In genomic region chr1:65282766-65283165, GRCm38 (mm10) we compare ENCODE assay signal across 9 mouse cellular contexts. TPM values are rescaled to one million over a fixed set of nuclear protein-coding genes. Genes with fewer than 3 reads are reported as not detected.
DNase-seq lines count a peak whose midpoint lies in the region; ATAC-seq and TF ChIP-seq lines count a peak whose summit lies in the region.
"Had no signal": no experiment of that assay in that cellular context is flagged by ENCODE, and none has a peak within 500 bp of the region (broad histone marks: within the 10 kb centered on the region; RNA-seq: fewer than 3 reads in every experiment).

No protein-coding gene starts in this region.

- ATAC-seq in CD4-positive, CD25-positive, alpha-beta regulatory T cell, adult 4 months, result peak; percentile 72
- peak; percentile 39; the same call in 1 of the 2 replicates for ATAC-seq in liver, embryonic 11.5 days (replicated peaks; ENCODE audit: low FRiP score)
- peak; percentile 64; the same call in 1 of the 2 replicates for ATAC-seq in neutrophil, adult 5-6 weeks (ENCODE audit: extremely low read depth, insufficient number of reproducible peaks, low FRiP score, poor library complexity, severe bottlenecking)

- H3K27me3 ChIP-seq in cerebellum, adult 2 months (ENCODE audit: control insufficient read depth, insufficient read depth, low read length), result no peaks in the 10 kb centered on the region
- H3K27me3 ChIP-seq in liver, embryonic 11.5 days (replicated peaks; ENCODE audit: control insufficient read depth, insufficient read depth, low read length), result no peaks in the 10 kb centered on the region
- H3K27me3 ChIP-seq: limb, embryonic 15.5 days had no signal

- peak; percentile 9 for DNase-seq in Muller cell, postnatal 12 days (ENCODE audit: inconsistent ontology term)
- peak; percentile 59 to 60 for DNase-seq in cerebellum, adult 2 months
- DNase-seq in frontal cortex, postnatal 10 days (ENCODE audit: low spot score in 2 of 2), result peak; percentile 12 to 46
- peak; percentile 56 for DNase-seq in kidney, postnatal 14 days
- DNase-seq in liver, embryonic 11.5 days (ENCODE audit: low spot score), result no peak
- no peak for DNase-seq in ovary, postnatal 10 days (ENCODE audit: low spot score)

- no peak for TF ChIP-seq POLR2A in cerebellum, adult 2 months (IDR thresholded peaks at IDR 0.05; ENCODE audit: borderline replicate concordance, insufficient read depth, low read length)

- no peaks in the 10 kb centered on the region for H3K36me3 ChIP-seq in liver, embryonic 11.5 days (ENCODE audit: control insufficient read depth, insufficient read depth, low read length)
- H3K36me3 ChIP-seq: limb, embryonic 15.5 days had no signal

- no peak overlapping the region for H3K27ac ChIP-seq in cerebellum, adult 2 months (ENCODE audit: insufficient read depth, low read length)
- no peak overlapping the region for H3K27ac ChIP-seq in liver, embryonic 11.5 days (ENCODE audit: low read depth, low read length)
- H3K27ac ChIP-seq: limb, embryonic 15.5 days had no signal

- H3K4me2 ChIP-seq in liver, embryonic 11.5 days, result no peak overlapping the region
- H3K4me2 ChIP-seq: limb, embryonic 15.5 days had no signal

- H3K4me3 ChIP-seq in cerebellum, adult 2 months (replicated peaks; ENCODE audit: insufficient read depth, low read depth, low read length), result no peak overlapping the region
- no peak overlapping the region for H3K4me3 ChIP-seq in liver, embryonic 11.5 days (ENCODE audit: low read depth, low read length)
- H3K4me3 ChIP-seq: limb, embryonic 15.5 days had no signal

- no peak overlapping the region for H3K9ac ChIP-seq in liver, embryonic 11.5 days (ENCODE audit: low read depth, low read length)
- H3K9ac ChIP-seq: limb, embryonic 15.5 days had no signal

- WGBS in cerebellum, adult 2 months, result 9% methylated on average over 6 of the region's 6 CpGs
- 9% methylated on average over 6 of the region's 6 CpGs for WGBS in liver, embryonic 11.5 days

- peak; percentile 71 for TF ChIP-seq CTCF in cerebellum, adult 2 months (IDR thresholded peaks at IDR 0.05; ENCODE audit: borderline replicate concordance, insufficient read depth, low read depth, low read length)

- H3K4me1 ChIP-seq in cerebellum, adult 2 months (ENCODE audit: control insufficient read depth, insufficient read depth, low read length), result no peaks in the 10 kb centered on the region
- H3K4me1 ChIP-seq in liver, embryonic 11.5 days (replicated peaks; ENCODE audit: control insufficient read depth, insufficient read depth, low read length), result no peaks in the 10 kb centered on the region; the same call in 1 of the 2 replicates
- H3K4me1 ChIP-seq: limb, embryonic 15.5 days had no signal

- H3K9me3 ChIP-seq in liver, embryonic 11.5 days (ENCODE audit: control insufficient read depth, low read length), result no peaks in the 10 kb centered on the region
- H3K9me3 ChIP-seq: limb, embryonic 15.5 days had no signal

RNA-seq across cellular contexts. Expression of gene Pth2r, which starts 0.9 kb away (rescaled TPM):
- not detected for polyA plus RNA-seq in CD4-positive, CD25-positive, alpha-beta regulatory T cell, adult 4 months (2017; shearing (Covaris generic))
- 0.38 and 0.40 TPM in 2 replicates for polyA plus RNA-seq in cerebellum, adult 2 months (2012; rRNA removed)
- polyA plus RNA-seq in liver, embryonic 11.5 days (2014; fragmentation: Nextera tagmentation; extraction: Ambion mirVana), result not detected in 2 replicates
- total RNA-seq in neutrophil, adult 5-6 weeks (2017), result 0.12 TPM in 1 of 2 replicates, not detected in the other

Comparison
In these comparisons a context has a peak if more than half of its experiments do, and no peak if none do; other contexts are left out.
1. DNase-seq: peak in Muller cell, postnatal 12 days (single experiment), cerebellum, adult 2 months (2 of 2), frontal cortex, postnatal 10 days (2 of 2) and kidney, postnatal 14 days (single experiment); none in liver, embryonic 11.5 days (single experiment) and ovary, postnatal 10 days (single experiment).
2. Peak in every context shown above with its lines, with median percentiles within 50 percentile points of each other: ATAC-seq.